Mouse (Mus musculus) gastrocnemius, adult 8-10 months (tissue): ENCODE measurements around the gene Gsk3a. TPM values are rescaled to one million over a fixed set of nuclear protein-coding genes. Genes with fewer than 3 reads are reported as not detected.
"Not testable (repeated sequence)": the region's sequence is repeated elsewhere in the genome, so short reads cannot be mapped to it uniquely, and the experiment has no call there.

ENCODE experiments used
- DNase-seq, 2 experiments: peaks; one replicate each; pipeline ENCODE4 v3.0.0; 2022; ENCODE audit warnings: low spot score in 2 of 2
- total RNA-seq, 4 experiments: library from RNA; stranded (reverse); gene quantifications; 2 replicates each; pipeline ENCODE4 v1.2.4; 2022

Gene Gsk3a
- total RNA-seq, 4 experiments from 2014 or later: 87.5 to 93.5 (median 90.1) TPM

GRCm38 (mm10) chr7:25273259-25274241 lies 35.9 kb upstream of the Gsk3a start:
- DNase-seq: no peak

- DNase-seq: no peak
Measured at GRCm38 (mm10) chr7:25272445-25273258, 35.0 kb upstream of the Gsk3a start.

- no peak for DNase-seq
Measured at GRCm38 (mm10) chr7:25271651-25272444, 34.2 kb upstream of the Gsk3a start.

GRCm38 (mm10) chr7:25270652-25271633 lies 33.3 kb upstream of the Gsk3a start:
- DNase-seq: no peak

- DNase-seq: no peak
Measured at GRCm38 (mm10) chr7:25269545-25270271, 32.1 kb upstream of the Gsk3a start.

GRCm38 (mm10) chr7:25269029-25269428 lies 31.4 kb upstream of the Gsk3a start:
- DNase-seq: no peak

- DNase-seq: no peak
Measured at GRCm38 (mm10) chr7:25268588-25268987, 30.9 kb upstream of the Gsk3a start.

GRCm38 (mm10) chr7:25267751-25268463 lies 30.3 kb upstream of the Gsk3a start:
- DNase-seq: peak; percentile 99 to 100

GRCm38 (mm10) chr7:25267301-25267750 lies 29.7 kb upstream of the Gsk3a start, which contains the start of gene Cic:
TSS of gene Cic (plus strand) at chr7:25267704.
- DNase-seq: peak; percentile 98 to 99

GRCm38 (mm10) chr7:25266180-25266962 lies 28.7 kb upstream of the Gsk3a start:
- no peak for DNase-seq

- DNase-seq: not testable (repeated sequence)
Measured at GRCm38 (mm10) chr7:25265743-25266142, 28.1 kb upstream of the Gsk3a start.

- no peak for DNase-seq
Measured at GRCm38 (mm10) chr7:25263968-25264870, 26.6 kb upstream of the Gsk3a start.

- no peak for DNase-seq
Measured at GRCm38 (mm10) chr7:25261896-25262295, 24.2 kb upstream of the Gsk3a start.

GRCm38 (mm10) chr7:25251822-25252221 lies 14.2 kb upstream of the Gsk3a start:
- DNase-seq: no peak

GRCm38 (mm10) chr7:25251071-25251791 lies 13.6 kb upstream of the Gsk3a start:
- DNase-seq: peak in 1 of 2 experiments; percentile 52
